Mouse (Mus musculus): ENCODE measurements at regions not wholly inside any gene's neighbourhood (a gene's known extent, or its start where the extent isn't known, plus 50 kb on each side); places are given as distances from the start of the nearest gene placed in this dataset.

DNA sequence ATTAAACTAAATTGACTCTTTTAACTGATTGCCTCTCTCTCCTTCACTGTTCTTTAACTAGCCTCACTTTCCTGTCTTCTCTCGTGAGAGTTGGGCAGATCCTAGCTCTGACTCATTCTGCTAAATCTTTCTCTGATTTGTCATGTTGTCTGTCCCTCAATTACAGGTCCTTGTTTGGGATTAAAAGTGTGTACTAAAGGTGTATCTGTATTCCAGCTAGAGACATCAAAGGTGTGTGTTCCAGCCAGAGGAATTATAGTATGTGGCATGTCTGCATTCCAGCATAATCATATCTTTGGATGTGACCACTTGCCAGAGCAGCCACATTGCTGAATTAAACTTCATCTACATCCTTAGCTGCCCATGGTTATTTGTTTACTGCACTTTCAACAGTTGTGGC is 167.5 kb upstream of the Fam83b start:
- no peak for DNase-seq (ENCODE audit: low read depth, low spot score)

DNA sequence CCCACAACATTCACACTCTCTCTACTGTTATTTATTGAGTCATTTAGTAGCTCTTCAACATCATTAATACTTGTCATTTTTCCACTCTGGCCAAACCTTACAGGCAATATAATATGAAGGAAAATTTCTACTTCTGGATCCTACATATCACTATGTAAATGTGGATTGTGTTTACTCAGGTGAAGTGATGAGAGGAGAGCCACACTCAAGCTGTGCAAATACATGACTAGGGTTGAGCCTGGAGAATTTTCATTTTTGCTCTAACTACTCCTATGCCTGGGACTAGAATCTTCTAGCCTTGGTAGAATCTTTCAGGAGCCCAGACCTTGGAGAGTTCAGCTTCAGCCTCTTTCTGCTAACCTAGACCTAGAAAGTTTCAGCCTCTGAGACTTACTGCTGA is 166.9 kb upstream of the Fam83b start:
- DNase-seq (ENCODE audit: low read depth, low spot score), result no peak

DNA sequence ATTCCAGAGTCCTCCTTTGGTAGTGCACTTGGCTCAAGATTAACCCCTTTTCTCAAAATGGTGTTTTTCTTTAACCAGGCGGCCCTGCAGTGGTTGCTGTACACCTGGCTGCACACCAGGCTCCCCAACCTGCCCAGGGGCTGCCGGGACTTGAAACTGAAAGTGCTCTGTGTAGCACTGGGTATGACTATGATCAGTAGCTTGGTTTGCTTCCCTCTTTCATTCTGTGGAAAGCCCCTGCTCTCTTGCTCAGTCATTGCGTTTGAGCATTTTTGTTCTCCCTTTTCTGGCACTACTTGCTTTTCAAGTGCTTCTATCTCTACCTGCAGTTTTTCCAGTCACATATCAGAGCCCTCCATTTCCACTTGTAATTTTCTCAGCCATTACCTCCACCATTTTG is 156.0 kb upstream of the Fam83b start:
- no peak for DNase-seq (ENCODE audit: low read depth, low spot score)

DNA sequence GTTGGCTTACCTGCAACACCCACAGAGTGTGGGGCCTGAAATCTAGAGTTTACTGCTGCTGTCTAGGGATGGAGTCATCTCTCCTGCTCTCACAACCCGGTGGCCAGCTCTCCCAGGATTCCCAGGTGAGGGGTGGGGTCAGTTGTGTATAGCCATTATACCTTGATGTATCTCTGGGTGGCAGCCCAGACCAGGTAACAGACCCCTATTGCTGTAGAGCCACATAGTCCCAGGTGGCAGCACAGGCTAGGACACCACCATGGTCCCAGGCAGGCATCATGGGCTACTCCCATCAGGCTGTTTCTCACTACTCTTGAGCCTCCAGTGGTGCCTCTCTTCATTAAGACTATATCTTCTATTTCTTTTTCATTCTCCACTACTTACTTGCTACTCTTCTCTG is 148.9 kb upstream of the Fam83b start:
- DNase-seq (ENCODE audit: low read depth, low spot score), result no peak

DNA sequence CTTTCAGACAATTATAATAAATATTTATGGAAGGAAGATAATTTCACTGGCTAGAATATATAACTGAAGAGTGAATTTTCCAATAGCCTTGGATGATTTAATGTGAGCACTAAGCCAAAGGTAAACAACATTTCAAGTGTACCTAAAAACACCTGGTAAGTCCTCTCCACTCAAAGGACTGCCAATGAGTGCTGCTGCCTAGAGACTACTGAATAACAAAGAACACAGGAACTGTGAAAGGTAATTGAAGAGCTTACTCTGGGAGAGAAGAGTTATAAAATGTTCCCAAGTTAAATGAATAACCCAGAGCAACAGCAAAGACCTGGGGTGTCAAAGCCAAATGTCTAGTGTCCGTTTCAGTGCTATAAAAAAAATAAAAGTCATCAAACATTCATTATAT is 139.5 kb upstream of the Fam83b start:
- no peak for DNase-seq (ENCODE audit: low read depth, low spot score)

DNA sequence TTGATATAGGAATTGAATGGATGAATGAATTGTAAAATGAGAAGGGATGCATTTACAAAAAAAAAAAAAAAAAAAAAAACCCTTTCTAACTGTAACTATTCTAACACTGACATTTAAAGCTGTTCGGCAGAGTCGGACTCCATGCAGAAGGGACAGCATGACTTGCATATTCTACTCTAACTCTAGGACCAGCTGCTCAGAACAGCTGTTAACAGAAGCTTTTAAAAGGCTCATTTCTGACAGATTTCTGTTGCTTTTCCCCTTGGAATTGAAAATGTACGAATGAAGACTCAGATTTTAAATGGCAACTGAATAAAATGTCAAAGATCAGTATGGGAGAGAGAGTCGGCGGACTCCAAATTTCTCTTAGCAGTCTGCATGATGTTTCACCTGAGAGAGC is 138.9 kb upstream of the Fam83b start:
- DNase-seq (ENCODE audit: low read depth, low spot score), result no peak

DNA sequence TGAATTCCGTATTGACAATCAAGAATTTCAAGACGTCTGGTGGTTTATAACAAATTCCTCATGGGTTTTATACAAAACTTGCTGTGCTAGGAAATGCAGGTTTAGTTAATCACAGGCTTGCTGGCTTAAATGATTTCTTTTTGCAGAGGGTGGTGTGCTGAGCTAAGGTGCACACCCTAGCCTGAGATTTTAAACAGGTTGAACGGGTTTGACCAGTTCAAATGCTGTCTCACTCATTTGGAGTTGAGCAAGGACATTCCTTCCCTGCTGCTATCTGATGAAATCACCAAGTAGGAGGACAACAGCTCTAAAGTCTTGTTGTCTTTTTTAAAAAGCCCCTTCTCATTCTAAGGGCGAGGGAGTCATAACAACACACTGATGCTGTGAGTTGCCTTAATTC is 128.6 kb upstream of the Fam83b start:
- DNase-seq (ENCODE audit: low read depth, low spot score), result no peak

DNA sequence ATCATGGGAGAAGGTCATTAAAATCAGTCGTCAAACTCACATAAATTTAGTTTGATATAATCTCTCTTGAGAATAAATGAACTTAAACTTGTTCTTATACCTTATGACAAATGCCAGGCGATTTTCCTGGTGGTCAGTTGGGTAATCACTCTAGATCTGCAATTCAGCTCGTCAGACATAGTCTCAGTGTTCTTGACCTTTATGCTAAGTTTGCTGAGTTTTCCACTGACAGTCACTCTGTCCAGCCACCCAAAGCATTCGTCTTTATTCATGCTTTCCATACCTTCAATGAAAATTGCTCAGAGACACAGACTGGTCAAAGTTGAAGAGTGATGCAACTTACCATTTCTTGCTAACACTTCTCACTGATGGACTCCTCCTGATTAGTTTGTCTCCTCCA is 126.1 kb upstream of the Fam83b start:
- no peak for DNase-seq (ENCODE audit: low read depth, low spot score)

DNA sequence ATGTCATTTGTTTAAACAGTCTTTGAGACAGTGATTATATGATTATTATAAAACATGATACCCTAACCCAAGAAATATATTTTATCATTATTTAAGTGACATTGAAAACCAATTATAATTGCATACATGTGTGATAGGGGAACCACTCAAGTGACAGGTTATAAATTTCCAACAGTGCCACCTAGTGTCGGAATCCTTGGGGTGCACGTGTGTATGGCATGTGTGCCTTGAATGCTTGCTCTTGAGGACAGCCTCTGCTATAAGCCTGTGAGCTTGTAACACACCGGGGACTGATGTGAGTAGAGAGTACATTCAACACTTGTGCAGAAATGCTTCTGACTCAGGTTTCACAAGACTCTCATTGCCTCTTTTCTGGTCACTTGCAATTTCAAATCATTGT is 93.9 kb upstream of the Fam83b start:
- peak; percentile 68 for DNase-seq (ENCODE audit: low read depth, low spot score)

DNA sequence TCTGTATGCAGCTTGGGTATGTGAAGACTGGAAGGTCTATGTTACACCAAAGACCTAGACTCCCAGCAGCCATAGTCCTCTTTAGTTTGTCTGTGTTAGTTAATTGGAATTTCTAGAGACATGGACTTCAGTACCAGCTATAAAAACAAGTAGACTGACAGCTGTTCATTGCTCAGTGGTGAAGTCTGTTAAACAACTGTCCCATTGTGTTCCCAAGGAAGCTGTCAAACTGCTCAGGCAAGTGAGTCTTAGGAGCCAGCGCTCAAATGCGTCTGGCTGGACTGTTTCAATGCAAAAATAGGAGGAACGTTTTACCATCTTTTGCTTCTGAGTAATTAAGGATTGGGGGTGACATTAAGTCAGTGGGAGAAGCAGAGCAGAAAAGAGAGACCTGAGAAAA is 92.9 kb upstream of the Fam83b start:
- DNase-seq (ENCODE audit: low read depth, low spot score), result no peak

DNA sequence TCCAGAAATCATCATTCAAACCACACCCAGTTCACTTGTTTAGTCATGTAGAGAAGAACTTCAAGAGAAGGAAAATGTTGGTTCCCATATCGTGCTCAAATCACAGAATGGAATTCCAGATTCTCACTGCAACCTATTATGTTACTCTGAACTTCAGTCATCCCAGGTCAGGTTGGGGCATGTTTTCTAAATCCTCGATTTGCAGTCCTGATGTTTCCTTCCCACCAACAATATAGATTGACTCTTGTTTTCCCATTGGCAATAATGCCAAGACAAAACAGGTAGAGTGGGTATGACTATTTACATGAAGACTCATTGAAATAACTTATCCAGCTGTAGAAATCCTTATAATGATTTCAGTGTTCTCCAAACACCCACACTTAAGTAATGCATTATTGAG is 86.4 kb upstream of the Fam83b start:
- DNase-seq (ENCODE audit: low read depth, low spot score), result no peak

DNA sequence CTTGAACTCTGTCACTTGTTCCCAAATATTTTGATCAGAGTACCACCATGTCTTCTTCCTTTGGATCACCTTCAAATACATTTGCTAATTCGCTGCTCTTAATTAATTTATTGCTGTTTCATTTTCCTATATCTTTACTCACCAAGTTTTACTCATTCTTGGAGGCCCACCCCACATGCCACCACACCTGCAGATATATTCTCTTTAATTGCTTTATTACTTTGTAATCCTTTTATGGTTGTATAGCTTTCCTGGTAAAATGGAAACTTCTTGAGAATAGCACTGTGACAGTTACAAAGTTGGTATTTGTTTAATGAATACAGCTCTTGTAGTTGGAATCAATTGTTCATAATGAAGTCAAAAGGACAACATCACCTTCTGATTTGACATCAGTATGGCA is 82.6 kb upstream of the Fam83b start:
- no peak for DNase-seq (ENCODE audit: low read depth, low spot score)

DNA sequence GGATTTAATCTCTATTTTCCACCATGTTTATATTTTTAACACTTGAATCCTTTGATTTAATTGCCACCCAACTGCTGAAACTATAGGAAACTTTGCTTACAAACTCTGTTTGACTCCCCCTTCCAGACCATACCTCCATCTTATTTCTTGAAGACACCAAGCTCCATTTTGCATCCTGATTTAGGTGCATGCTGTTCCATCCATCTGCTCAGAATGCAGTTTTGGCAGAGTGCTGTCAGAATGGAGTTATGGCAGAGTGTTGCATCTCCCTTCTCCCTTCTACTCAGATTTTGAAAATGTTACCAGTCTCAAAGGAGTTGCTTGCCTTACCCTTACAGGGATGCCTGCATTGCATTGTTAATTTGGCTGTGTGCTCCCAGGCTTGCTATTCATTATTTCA is 79.5 kb upstream of the Fam83b start:
- DNase-seq (ENCODE audit: low read depth, low spot score), result no peak
